Mouse (Mus musculus) T-cell, adult 66 days (primary cell): Measurements from ENCODE around the gene 2900092C05Rik. TPM values are rescaled to one million over a fixed set of nuclear protein-coding genes. Genes with fewer than 3 reads are reported as not detected.

Source experiments
- total RNA-seq, 2 experiments: library from RNA; stranded (reverse); gene quantifications; 3 replicates in 1 of 2; 4 replicates in 1 of 2; pipeline ENCODE4 v1.2.4; 2023

The 2900092C05Rik gene
- total RNA-seq = not detected

GRCm38 (mm10) chr7:12512217-12512616, at the start of gene 2900092C05Rik:
Gene 2900092C05Rik, plus strand, starts transcription at chr7:12512517.

GRCm38 (mm10) chr7:12478158-12479008, 33.9 kb upstream of the 2900092C05Rik start, which contains the start of gene Zfp606:
Gene Zfp606, plus strand, starts transcription at chr7:12478293.

Other genes with a start within 250 kb of the 2900092C05Rik start
- gene Vmn1r81, start 244.2 kb upstream of the 2900092C05Rik start, total RNA-seq = under 1 TPM; 0.06 to 0.18 TPM
- not detected for gene Vmn1r82, start 212.1 kb upstream of the 2900092C05Rik start, total RNA-seq
- not detected for gene Vmn1r83, start 183.0 kb upstream of the 2900092C05Rik start, total RNA-seq
- gene Vmn1r84, start 143.2 kb upstream of the 2900092C05Rik start, total RNA-seq = not detected
- 1 to 10 TPM; 4.0 to 5.4 TPM for gene Zfp551, start 89.8 kb upstream of the 2900092C05Rik start, total RNA-seq
- 1 to 10 TPM; 6.3 to 6.9 TPM for gene Zfp606, start 34.2 kb upstream of the 2900092C05Rik start, total RNA-seq
- under 1 TPM; 0.06 to 0.09 TPM for gene Vmn2r53, start 96.3 kb downstream of the 2900092C05Rik start, total RNA-seq
- gene Vmn2r54, start 127.8 kb downstream of the 2900092C05Rik start, total RNA-seq = not detected
- gene Vmn2r55, start 172.5 kb downstream of the 2900092C05Rik start, total RNA-seq = not detected
- not detected for gene Vmn2r56, start 222.5 kb downstream of the 2900092C05Rik start, total RNA-seq